Mouse (Mus musculus) layer of hippocampus, adult 9-11 months (tissue): Measurements from ENCODE around the gene Ptger1.

Experiments used
- DNase-seq: peaks from one replicate; pipeline ENCODE4 v3.0.0; 2022

Gene Ptger1

GRCm38 (mm10) chr8:83697374-83698220, 31.1 kb downstream of the Ptger1 start:
- no peak for DNase-seq

GRCm38 (mm10) chr8:83698291-83698660, 31.8 kb downstream of the Ptger1 start:
- DNase-seq, result peak; percentile 52

- DNase-seq, result peak; percentile 70
These were observed 32.4 kb downstream of the Ptger1 start, which contains the start of gene Pkn1 for GRCm38 (mm10) chr8:83698661-83699453. Pkn1 (minus strand) TSS chr8:83699179.

- DNase-seq, result no peak
These were observed 33.1 kb downstream of the Ptger1 start for GRCm38 (mm10) chr8:83699566-83699965.

GRCm38 (mm10) chr8:83700423-83701085, 34.1 kb downstream of the Ptger1 start:
- no peak for DNase-seq

GRCm38 (mm10) chr8:83703426-83703825, 36.9 kb downstream of the Ptger1 start:
- DNase-seq, result no peak

- DNase-seq, result no peak
These were observed 39.9 kb downstream of the Ptger1 start for GRCm38 (mm10) chr8:83706411-83706810.

- DNase-seq, result no peak
These were observed 41.1 kb downstream of the Ptger1 start for GRCm38 (mm10) chr8:83707554-83707953.

GRCm38 (mm10) chr8:83714676-83715030, 48.2 kb downstream of the Ptger1 start:
- DNase-seq, result no peak

- peak; percentile 99 for DNase-seq
These were observed 48.7 kb downstream of the Ptger1 start, which contains the start of gene Ddx39 for GRCm38 (mm10) chr8:83715031-83715690. Ddx39 (plus strand) TSS chr8:83715177.

GRCm38 (mm10) chr8:83715771-83716170, 49.3 kb downstream of the Ptger1 start:
- no peak for DNase-seq

- no peak for DNase-seq
These were observed 50.1 kb downstream of the Ptger1 start for GRCm38 (mm10) chr8:83716563-83716962.

GRCm38 (mm10) chr8:83719048-83719447, 52.6 kb downstream of the Ptger1 start:
- DNase-seq, result no peak

GRCm38 (mm10) chr8:83719693-83720092, 53.2 kb downstream of the Ptger1 start:
- DNase-seq, result no peak

- no peak for DNase-seq
These were observed 55.0 kb downstream of the Ptger1 start for GRCm38 (mm10) chr8:83721405-83722025.
